Mouse (Mus musculus) kidney, adult 8-10 months (tissue): ENCODE measurements around the gene Hist1h3f.
"Not testable (repeated sequence)": the region's sequence is repeated elsewhere in the genome, so short reads cannot be mapped to it uniquely, and the experiment has no call there.

ENCODE experiments used
- DNase-seq, 2 experiments: peaks; one replicate each; pipeline ENCODE4 v3.0.0; 2022

Gene Hist1h3f

DNA sequence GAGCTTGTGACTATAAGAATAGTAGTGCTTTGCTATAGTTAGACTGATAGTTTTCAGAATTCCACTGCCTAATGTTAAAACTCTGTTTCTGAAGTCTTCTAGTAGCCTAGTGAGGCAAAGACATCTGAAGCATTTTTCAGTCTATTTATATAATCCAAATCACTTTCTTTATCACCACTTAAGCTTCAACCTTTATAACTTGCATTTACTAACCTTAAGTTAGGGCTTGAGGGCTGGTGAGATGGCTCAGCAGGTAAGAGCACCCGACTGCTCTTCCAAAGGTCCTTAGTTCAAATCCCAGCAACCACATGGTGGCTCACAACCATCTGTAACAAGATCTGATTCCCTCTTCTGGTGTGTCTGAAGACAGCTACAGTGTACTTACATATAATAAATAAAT is 4.0 kb upstream of the Hist1h3f start:
- DNase-seq = not testable (repeated sequence)

DNA sequence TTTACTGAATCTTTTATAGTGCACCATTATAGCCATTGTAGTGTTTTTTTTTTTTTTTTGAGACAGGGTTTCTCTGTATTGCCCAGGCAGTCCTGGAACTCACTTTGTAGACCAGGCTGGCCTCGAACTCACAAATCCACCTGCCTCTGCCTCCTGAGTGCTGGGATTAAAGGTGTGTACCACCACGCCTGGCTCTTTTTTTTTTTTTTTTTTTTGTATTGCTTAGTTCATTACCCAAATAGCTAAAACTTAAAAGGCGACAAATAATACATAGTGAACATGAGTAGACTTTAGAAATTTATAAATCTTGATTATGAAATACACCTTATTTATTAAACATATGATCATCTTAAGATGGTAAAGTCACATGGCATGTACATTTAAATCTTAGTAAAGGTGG is 2.4 kb upstream of the Hist1h3f start:
- no peak for DNase-seq

DNA sequence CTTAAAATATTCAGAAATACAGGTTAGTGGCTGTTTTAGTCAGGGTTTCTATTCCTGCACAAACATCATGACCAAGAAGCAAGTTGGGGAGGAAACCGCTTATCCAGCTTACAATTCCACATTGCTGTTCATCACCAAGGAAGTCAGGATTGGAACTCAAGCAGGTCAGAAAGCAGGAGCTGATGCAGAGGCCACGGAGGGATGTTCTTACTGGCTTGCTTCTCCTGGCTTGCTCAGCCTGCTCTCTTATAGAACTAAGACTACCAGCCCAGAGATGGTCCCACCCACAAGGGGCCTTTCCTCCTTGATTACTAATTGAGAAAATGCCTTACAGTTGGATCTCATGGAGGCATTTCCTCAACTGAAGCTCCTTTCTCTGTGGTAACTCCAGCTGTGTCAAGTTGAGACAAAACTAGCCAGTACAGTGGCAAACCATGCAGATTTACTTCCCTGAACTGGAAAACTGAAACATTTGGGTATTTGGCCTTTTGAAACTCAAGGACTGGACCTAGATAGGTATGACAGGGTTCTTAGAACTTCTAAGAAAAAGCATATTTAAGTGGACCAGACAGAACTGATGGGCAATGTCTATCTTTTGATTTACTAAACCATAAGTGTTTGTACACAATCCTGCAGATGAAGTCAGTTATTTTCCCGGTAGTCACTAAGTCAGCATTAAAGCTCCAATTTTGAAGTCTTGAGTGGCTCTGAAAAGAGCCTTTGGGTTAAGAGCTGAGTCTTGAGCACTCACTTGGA is 1.4 kb upstream of the Hist1h3f start:
- DNase-seq = not testable (repeated sequence)

DNA sequence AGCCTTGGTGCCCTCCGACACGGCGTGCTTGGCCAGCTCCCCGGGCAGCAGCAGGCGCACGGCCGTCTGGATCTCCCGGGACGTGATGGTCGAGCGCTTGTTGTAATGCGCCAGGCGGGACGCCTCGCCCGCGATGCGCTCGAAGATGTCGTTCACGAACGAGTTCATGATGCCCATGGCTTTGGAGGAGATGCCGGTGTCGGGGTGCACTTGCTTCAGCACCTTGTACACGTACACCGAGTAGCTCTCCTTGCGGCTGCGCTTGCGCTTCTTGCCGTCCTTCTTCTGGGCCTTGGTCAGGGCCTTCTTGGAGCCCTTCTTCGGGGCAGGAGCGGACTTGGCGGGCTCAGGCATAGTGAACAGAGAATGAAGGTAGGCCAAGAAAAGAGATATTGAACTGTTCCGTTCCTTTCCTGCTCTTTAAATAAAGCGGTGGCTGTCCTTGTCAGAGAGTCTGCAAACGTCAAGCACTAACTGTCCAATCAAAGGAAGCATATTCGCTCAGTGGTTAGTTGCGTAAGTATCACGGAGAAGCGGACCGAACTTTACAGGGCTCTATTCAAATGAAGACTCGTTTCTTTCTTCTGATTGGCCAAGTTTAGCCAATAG is 749 bp upstream of the Hist1h3f start, which contains the start of gene Hist1h2bh:
Hist1h2bh (minus strand) TSS at position 394 of the 609 bp plus-strand sequence.
- DNase-seq = peak; percentile 60 to 87

DNA sequence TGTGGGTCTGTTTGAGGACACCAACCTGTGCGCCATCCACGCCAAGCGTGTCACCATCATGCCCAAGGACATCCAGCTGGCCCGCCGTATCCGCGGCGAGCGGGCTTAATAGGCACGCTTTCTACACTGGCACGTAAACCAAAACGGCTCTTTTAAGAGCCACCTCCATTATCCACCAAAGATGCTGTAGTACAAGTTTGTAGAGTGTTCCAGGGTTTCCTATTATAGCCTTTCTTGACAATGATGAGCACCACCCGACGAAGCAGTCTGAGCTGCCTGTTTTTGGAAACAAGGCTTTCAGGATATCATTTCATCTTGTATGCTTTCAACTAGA is 902 bp downstream of the Hist1h3f start:
- DNase-seq = not testable (repeated sequence)

DNA sequence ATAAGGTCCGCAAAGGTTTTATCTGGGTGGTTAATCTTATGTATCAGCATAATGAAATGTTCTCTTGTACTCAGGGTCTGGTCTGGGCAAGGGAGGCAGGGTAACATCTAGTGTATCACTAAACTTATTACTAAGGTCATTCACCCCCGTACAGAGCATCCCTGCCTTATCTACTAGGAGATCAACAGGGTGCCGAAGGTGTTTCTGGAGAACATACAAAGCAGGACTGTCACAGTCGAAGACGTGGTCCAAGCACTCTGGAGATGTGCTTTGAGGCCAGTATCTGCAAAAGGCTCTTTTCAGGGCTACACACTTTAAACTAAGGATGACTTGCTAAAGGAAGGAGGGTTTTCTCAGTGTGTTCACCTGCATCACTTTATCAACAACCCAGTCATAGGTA is 2.8 kb downstream of the Hist1h3f start:
- no peak for DNase-seq

DNA sequence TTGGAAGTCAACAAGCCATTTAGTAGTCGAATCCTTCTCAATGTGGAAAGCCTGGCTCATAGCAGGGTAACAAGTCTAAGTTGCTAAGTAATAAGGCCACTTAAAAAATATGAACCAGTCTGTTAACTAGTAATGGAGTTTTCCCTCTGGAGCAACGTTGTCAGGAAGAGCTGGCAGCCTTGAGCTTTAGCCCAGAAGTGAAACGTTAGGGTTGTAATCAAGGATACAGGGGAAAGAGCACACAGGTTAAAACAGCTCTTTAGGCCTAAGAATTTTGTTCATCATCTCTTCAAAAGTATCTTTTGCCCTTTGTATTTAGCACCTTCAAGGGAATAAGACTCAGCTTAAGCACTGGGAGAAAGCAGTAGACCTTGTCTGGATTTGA is 6.9 kb downstream of the Hist1h3f start:
- no peak for DNase-seq

DNA sequence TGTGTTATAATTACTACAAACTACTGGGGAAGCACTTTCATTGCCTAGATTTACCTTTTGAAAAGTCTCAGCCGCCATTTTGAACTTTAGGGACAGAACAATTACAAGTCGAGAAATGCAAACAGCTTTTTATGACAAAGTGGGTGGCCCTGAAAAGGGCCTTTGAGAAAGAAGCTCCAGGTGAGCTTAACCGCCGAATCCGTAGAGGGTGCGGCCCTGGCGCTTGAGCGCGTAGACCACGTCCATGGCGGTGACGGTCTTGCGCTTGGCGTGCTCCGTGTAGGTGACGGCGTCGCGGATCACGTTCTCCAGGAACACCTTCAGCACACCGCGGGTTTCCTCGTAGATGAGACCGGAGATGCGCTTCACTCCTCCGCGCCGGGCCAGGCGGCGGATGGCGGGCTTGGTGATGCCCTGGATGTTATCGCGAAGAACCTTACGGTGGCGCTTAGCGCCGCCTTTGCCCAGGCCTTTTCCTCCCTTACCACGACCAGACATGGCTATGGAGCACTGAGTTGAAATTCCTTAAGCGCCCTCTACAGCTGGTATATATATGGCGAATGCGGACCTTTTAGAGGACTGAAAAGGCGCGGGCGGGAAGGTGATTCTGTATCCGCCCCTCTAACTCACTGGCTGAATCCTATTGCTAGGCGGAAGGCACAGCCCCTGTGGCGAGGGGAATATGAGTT is 7.4 kb downstream of the Hist1h3f start, which contains the start of gene Hist1h4f:
Hist1h4f (minus strand) TSS at position 503 of the 689 bp plus-strand sequence.
- DNase-seq = peak; percentile 73 to 82

DNA sequence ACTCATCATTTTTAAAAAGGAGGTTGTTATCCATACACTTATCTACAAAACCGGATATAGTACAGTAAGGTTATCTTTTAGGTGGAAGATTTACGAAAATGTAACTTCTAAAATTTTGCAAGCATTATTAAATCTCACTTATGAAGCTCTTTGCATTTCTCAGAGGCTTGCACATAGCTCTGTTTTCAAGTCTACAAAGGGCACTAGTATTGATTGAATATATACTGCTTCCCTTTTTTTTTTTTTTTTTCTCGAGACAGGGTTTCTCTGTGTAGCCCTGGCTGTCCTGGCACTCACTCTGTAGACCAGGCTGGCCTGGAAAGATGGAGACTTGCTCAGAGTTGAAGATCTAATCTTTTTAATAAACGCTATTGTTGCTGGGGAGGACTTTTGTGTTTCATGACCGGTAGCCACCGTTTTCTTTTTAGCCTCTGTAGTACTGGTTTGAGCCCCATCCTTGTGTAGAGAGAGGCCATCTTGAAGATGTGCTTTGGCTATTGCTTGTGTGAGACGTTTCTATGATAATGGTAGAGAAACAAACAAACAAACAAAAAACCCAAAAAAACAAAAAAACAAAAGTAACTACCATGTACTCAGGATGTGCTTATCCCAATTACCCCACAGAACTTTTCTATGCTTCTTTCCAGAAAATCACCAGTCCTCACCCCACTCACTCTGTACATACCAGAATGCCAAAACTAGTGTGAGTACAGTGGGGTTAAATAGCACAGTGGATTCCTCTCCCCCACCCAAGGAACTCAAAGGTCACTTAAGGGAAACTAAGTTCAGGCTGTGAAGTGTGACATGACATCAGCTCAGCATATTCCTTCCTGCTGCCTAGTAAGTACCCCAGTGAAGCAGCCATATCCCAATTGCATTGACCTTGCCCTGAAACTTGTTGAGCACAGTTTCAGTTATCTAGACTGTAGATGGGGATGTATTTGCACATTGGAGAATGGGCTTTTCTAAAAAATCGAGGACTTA is 8.4 kb downstream of the Hist1h3f start:
- no peak for DNase-seq

DNA sequence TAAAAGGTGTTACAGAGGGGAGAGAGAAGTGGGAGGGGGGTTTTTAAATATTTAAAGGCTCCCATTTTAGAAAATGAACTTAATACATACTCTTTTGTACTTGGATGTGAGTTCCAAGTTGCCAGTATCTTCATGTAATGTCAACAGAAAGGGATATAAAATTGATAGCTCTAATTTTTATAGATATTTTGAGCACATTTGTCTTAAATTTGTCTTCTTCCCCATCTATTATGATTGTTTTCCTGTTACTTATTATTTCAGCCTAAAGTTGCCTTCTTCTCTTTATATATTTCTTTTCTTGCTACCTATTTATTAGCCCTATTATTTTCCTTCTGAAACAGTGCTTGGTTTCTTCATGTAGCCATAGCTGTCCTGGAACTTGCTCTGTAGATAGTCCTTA is 9.1 kb downstream of the Hist1h3f start, which contains the start of gene Hist1h1d:
Hist1h1d (plus strand) TSS at position 301 of the 400 bp plus-strand sequence.
- DNase-seq = no peak

DNA sequence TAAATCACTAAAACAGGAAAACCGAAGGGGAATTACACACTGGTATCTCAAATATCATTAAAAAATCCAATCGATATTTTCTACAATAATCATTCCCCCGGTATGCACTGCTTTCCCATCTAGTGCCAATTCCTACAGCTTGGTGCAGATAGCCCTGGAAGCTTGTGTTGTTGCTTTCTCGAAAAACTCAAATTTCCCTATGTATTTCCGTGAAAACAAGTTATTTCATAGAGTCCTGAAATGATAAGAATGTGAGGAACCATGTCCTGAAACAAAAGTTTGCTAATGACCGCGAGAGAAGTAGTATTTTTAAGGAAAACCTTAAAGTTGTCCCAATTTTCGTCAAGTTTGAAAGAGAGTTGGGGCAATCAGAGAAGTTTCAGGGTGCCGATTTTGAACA is 10.5 kb downstream of the Hist1h3f start:
- no peak for DNase-seq

DNA sequence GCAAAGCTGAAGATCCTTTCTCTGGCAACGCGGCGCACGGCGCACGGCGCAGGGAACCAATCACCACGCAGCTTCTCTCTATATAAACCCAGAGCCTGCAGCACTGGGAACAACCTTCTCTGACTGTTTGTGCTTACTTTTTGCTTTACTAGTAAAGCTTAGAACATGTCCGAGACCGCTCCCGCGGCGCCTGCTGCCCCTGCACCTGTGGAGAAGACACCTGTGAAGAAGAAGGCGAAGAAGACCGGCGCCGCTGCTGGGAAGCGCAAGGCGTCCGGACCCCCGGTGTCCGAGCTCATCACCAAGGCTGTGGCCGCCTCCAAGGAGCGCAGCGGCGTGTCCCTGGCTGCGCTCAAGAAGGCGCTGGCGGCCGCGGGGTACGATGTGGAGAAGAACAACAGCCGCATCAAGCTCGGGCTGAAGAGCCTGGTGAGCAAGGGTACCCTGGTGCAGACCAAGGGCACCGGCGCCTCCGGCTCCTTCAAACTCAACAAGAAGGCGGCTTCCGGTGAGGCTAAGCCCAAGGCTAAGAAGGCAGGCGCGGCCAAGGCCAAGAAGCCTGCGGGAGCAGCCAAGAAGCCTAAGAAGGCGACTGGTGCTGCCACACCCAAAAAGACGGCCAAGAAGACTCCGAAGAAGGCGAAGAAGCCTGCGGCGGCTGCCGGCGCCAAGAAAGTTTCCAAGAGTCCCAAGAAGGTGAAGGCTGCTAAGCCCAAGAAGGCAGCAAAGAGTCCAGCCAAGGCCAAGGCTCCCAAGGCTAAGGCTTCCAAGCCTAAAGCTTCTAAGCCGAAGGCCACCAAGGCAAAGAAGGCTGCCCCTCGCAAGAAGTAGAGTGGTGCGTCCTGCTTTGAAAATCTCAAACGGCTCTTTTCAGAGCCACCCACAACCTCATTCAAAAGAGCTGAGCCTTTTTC is 11.3 kb downstream of the Hist1h3f start:
- peak; percentile 53 to 54 for DNase-seq

DNA sequence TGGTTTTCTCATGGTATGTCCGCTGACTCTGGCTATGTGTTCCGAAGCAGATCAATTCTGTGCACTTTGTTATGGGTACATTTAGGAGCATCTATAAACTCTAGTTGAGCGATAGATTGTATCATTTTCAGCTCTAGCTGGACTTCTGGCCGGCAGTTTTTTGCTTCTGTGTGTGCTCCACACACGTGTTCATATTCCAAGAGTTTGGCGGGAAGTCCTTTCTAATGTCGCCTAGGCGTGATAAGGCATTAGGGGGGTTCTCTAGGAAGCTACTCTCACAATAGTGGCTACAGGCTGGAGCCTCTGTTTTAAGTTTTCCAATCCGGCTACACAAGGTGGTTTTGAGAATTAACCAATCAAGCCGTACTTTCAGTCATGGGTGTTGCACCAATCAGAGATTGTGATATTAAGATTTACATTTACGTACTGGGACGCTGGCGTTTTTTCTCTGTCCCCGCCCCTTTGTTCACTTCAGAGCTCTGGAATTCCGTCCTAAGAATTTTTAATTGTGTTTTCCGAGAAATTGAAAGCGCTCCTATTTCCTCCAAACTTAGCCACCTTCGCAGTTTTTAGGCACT is 12.1 kb downstream of the Hist1h3f start:
- peak; percentile 41 to 78 for DNase-seq

DNA sequence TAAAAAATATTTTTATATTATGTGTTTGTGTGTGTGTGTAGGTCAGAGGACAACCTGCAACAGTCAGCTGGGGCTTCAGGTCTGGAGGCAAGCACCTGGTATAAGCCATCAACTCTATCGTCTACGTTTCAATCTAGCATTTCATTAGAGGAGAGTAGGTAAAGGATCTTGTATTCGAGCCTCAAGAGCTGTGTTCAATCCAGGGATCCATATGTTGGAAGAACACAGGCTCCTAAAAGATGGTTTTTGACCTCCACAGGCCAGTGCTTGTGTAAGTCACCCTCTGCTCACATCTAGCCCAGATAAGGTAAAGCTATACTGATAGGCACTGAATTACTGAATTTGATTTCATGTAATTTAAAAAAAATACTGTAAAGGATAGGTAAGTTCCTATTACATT is 13.1 kb downstream of the Hist1h3f start:
- no peak for DNase-seq

DNA sequence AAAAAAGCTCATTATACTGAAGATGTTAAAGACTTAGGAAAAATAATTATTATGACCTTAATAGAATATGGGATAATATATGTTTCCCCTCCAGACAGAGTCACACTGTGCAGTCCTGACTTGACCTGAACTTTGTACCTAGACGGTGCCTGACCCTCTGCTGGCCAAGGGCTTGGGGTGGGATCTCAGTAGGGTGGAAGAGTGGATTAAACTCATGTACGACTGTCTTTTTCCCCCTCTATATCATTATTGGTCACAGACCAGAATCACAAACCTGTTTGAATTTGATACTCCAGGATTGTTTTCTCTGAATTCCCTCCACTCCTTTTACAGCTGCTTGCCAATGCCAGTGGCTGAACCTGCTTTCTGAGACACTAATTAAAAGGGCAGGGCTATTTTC is 16.8 kb downstream of the Hist1h3f start:
- not testable (repeated sequence) for DNase-seq

DNA sequence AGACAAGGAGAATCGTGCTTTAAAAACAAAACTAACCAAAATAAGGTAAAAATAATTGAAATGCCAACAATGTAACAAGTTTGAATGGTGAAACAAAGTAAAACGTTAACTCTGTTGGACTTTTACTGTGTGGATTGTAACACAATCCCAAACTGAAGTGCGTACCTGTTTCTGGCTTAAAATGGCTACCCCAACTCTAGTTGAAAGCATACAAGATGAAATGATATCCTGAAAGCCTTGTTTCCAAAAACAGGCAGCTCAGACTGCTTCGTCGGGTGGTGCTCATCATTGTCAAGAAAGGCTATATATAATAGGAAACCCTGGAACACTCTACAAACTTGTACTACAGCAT is 17.7 kb downstream of the Hist1h3f start:
- not testable (repeated sequence) for DNase-seq

DNA sequence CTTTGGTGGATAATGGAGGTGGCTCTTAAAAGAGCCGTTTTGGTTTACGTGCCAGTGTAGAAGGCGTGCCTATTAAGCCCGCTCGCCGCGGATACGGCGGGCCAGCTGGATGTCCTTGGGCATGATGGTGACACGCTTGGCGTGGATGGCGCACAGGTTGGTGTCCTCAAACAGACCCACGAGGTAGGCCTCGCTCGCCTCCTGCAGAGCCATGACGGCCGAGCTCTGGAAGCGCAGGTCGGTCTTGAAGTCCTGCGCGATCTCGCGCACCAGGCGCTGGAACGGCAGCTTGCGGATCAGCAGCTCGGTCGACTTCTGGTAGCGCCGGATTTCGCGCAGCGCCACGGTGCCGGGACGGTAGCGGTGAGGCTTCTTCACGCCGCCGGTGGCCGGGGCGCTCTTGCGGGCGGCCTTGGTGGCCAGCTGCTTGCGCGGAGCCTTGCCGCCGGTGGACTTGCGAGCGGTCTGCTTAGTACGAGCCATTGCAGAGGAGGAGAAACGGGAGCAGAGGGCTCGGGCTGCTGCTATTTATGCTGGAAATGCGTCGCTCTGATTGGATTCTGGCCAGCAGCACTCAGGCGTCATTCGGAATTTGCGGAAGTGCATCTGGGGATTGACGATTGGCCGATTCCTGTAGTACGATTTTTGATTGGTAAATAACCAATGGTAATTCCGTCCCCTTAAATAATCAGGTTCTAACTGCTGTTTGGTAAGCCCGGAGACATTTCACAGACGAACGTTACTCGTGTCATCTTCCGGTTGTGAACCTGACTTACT is 18.2 kb downstream of the Hist1h3f start, which contains the start of gene Hist1h3e:
Hist1h3e (minus strand) TSS at position 487 of the 777 bp plus-strand sequence.
- peak; percentile 86 to 89 for DNase-seq

DNA sequence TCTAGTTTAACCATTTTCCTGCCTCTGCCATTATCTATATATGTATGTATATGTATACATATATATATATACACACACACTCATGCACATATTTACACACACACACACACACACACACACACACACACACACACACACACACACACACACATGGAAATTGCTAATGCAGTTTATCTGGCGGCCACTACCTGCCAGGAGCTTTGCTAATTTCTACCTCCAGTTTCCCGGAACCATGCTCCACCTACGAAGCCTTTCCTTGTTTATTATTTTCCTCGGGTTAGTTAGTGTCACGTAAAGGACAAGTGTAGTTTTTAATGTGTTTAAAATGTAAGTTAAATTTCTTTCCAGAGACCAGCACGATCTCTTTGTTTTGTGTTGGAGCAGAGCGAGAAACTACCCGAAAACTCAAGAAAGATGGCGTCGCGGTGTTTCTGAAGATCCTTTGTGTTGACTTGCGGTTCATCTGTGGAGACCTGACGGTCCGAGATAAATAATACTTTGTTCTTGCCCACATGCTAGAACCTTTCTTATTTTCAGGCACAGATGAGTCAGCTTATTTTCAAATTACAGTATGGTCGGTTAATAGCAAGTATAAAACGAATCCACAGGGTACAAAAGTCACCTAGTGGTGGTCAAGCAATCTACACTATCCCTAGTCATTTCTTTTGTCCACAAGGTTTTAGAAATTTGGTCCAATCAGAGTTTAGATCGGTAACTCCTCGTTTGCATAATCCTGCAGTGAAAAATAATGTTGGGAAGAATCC is 19.0 kb downstream of the Hist1h3f start:
- peak in 1 of 2 experiments; percentile 33 for DNase-seq

DNA sequence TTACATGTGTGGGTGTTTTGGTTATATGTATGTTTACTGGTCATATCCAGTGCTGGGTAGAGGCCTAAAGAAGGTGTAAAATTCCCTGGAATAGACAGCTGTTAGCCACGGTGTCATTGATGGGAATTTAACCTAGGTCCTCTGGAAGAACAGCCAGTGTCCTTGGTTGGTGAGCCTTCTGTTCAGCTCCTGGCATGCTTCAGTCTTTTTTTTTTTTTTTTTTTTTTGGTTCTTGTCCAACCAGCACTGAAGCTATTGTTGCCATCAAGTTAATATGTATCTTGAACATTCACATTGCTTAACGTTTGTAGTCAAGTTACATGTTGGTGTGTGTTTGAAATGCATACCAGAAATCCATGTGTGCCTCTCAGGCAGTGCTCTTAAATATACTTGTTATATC is 20.6 kb downstream of the Hist1h3f start:
- DNase-seq = no peak
